Mouse (Mus musculus) megakaryocyte, embryonic 14.5 days (primary cell): ENCODE measurements at regions not wholly inside any gene's neighbourhood (a gene's known extent, or its start where the extent isn't known, plus 50 kb on each side); places are given as distances from the start of the nearest gene placed in this dataset.

Source experiments
- H3K27me3 ChIP-seq: replicated peaks from 2 replicates; pipeline ENCODE3; 2012; ENCODE audit warnings: inconsistent platforms
- H3K36me3 ChIP-seq: replicated peaks from 2 replicates; pipeline ENCODE3; 2012; ENCODE audit warnings: low read length, inconsistent platforms, mixed read lengths
- H3K4me1 ChIP-seq: 2 replicates; pipeline ENCODE4 v1.6.1; 2012; ENCODE audit warnings: inconsistent platforms
- H3K4me3 ChIP-seq: replicated peaks from 2 replicates; pipeline ENCODE3; 2012; ENCODE audit warnings: moderate library complexity, mild to moderate bottlenecking, inconsistent platforms
- H3K9me3 ChIP-seq: 2 replicates; pipeline ENCODE4 v1.6.1; 2012; ENCODE audit warnings: inconsistent platforms
- FLI1 ChIP-seq: IDR thresholded peaks from 2 replicates; pipeline ENCODE4 v1.6.1; 2012; ENCODE audit warnings: low read length, inconsistent platforms, mixed read lengths
- GATA1 ChIP-seq: IDR thresholded peaks from 3 replicates; pipeline ENCODE4 v1.6.1; 2012; ENCODE audit warnings: mixed read lengths, low read length, inconsistent platforms, borderline replicate concordance

- H3K9me3 ChIP-seq, result peaks cover 30% of the 10 kb centered on the region
- TF ChIP-seq FLI1, result no peak
- TF ChIP-seq GATA1, result no peak
- H3K36me3 ChIP-seq, result no peaks in the 10 kb centered on the region
- H3K4me1 ChIP-seq, result no peaks in the 10 kb centered on the region
- H3K27me3 ChIP-seq, result no peaks in the 10 kb centered on the region
- H3K4me3 ChIP-seq, result no peak overlapping the region
These were observed 242.9 kb upstream of the Tbx3 start for GRCm38 (mm10) chr5:119427511-119428019.

- Histone ChIP-seq H3K4me1 (no peaks in the 10 kb centered on the region), H3K4me3 (no peak overlapping the region), H3K9me3 (peaks cover 26% of the 10 kb centered on the region), H3K27me3 (no peaks in the 10 kb centered on the region), H3K36me3 (no peaks in the 10 kb centered on the region)
- TF ChIP-seq GATA1 (no peak), FLI1 (no peak)
These were observed 239.2 kb upstream of the Tbx3 start for GRCm38 (mm10) chr5:119431271-119431756.

- peaks cover 34% of the 10 kb centered on the region for H3K9me3 ChIP-seq
- no peak overlapping the region for H3K4me3 ChIP-seq
- no peaks in the 10 kb centered on the region for H3K27me3 ChIP-seq
- H3K4me1 ChIP-seq, result no peaks in the 10 kb centered on the region
- no peak for TF ChIP-seq FLI1
- TF ChIP-seq GATA1, result no peak
- no peaks in the 10 kb centered on the region for H3K36me3 ChIP-seq
These were observed 235.9 kb upstream of the Tbx3 start for GRCm38 (mm10) chr5:119434572-119434971.

GRCm38 (mm10) chr5:119448494-119448893 is 222.0 kb upstream of the Tbx3 start:
- Histone ChIP-seq H3K27me3 (no peaks in the 10 kb centered on the region), H3K4me1 (no peaks in the 10 kb centered on the region), H3K9me3 (0 out of 2 replicates have a peak, but pooled peaks cover 11% of the 10 kb centered on the region)

GRCm38 (mm10) chr5:119449166-119449565 is 221.3 kb upstream of the Tbx3 start:
- Histone ChIP-seq H3K36me3 (no peaks in the 10 kb centered on the region), H3K4me3 (no peak overlapping the region), H3K27me3 (no peaks in the 10 kb centered on the region), H3K4me1 (no peaks in the 10 kb centered on the region), H3K9me3 (0 out of 2 replicates have a peak, but pooled peaks cover 5% of the 10 kb centered on the region)
- no peak for TF ChIP-seq GATA1
- no peak for TF ChIP-seq FLI1

More at GRCm38 (mm10) chr5:119448494-119448893, 222.0 kb upstream of the Tbx3 start:
- Histone ChIP-seq H3K36me3 (no peaks in the 10 kb centered on the region), H3K4me3 (no peak overlapping the region)
- no peak for TF ChIP-seq GATA1
- TF ChIP-seq FLI1, result no peak

GRCm38 (mm10) chr5:119459751-119460150 is 210.7 kb upstream of the Tbx3 start:
- H3K36me3 ChIP-seq, result no peaks in the 10 kb centered on the region
- H3K27me3 ChIP-seq, result no peaks in the 10 kb centered on the region
- H3K4me3 ChIP-seq, result no peak overlapping the region
- peaks cover 6% of the 10 kb centered on the region; the same call in 1 of the 2 replicates for H3K9me3 ChIP-seq
- TF ChIP-seq FLI1, result no peak
- TF ChIP-seq GATA1, result no peak
- no peaks in the 10 kb centered on the region for H3K4me1 ChIP-seq

- Histone ChIP-seq H3K4me1 (no peaks in the 10 kb centered on the region), H3K9me3 (peaks cover 12% of the 10 kb centered on the region), H3K4me3 (no peak overlapping the region), H3K36me3 (no peaks in the 10 kb centered on the region), H3K27me3 (no peaks in the 10 kb centered on the region)
- TF ChIP-seq FLI1 (no peak), GATA1 (no peak)
These were observed 207.6 kb upstream of the Tbx3 start for GRCm38 (mm10) chr5:119462659-119463530.

- no peak overlapping the region for H3K4me3 ChIP-seq
- no peaks in the 10 kb centered on the region for H3K27me3 ChIP-seq
- TF ChIP-seq GATA1 (no peak), FLI1 (no peak)
- no peaks in the 10 kb centered on the region for H3K36me3 ChIP-seq
- peaks cover 12% of the 10 kb centered on the region for H3K9me3 ChIP-seq
- no peaks in the 10 kb centered on the region for H3K4me1 ChIP-seq
These were observed 205.9 kb upstream of the Tbx3 start for GRCm38 (mm10) chr5:119464553-119464952.

- TF ChIP-seq FLI1 (no peak), GATA1 (no peak)
- Histone ChIP-seq H3K9me3 (peaks cover 9% of the 10 kb centered on the region; the same call in 1 of the 2 replicates), H3K4me3 (no peak overlapping the region)
These were observed 203.0 kb upstream of the Tbx3 start for GRCm38 (mm10) chr5:119467346-119468085.

More at GRCm38 (mm10) chr5:119467346-119468085, 203.0 kb upstream of the Tbx3 start:
- no peaks in the 10 kb centered on the region for H3K4me1 ChIP-seq
- no peaks in the 10 kb centered on the region for H3K27me3 ChIP-seq
- H3K36me3 ChIP-seq, result no peaks in the 10 kb centered on the region
